Mouse (Mus musculus) kidney, adult 2 months (tissue): ENCODE data around the gene Cacna1a.

Experiments used
- CTCF ChIP-seq: fragments of 200-500 bp; conservative IDR thresholded peaks from 2 replicates; pipeline ENCODE4 v1.5.1; 2011; ENCODE audit warnings: low read depth, mild to moderate bottlenecking, control low read depth, low read length, moderate library complexity, mixed read lengths; ENCODE audit not compliant: insufficient read depth, insufficient read length
- POLR2A ChIP-seq: fragments of 200-500 bp; IDR thresholded peaks from one replicate; pipeline ENCODE4 v1.6.1; 2011; ENCODE audit warnings: low read depth, low read length, control low read depth

DNA sequence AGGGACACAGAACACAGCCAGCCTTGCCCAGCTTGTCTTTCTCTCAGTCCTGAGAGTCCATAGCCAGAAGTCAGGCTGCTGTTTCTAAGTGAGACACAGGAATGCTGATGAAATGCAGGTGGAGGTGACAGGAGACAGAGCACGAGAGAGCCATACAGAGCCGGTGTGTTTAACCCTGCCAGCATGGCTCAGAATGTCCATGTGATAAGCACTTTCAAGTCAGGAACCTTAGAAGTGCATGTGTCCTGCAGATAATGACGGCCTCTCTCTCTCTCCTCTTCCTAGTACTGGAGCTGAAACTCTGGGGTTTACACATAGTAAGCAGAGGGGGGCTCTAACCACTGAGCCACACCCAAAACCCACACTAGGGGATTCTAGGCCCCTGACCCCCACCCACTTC is 157.3 kb downstream of the Cacna1a start:
- TF ChIP-seq POLR2A, result no peak
- no peak for TF ChIP-seq CTCF
